Mouse (Mus musculus): ENCODE data around the gene Tbcc. TPM values are rescaled to one million over a fixed set of nuclear protein-coding genes. Genes with fewer than 3 reads are reported as not detected.
"Not testable (repeated sequence)": the region's sequence is repeated elsewhere in the genome, so short reads cannot be mapped to it uniquely, and the experiment has no call there.

The Tbcc gene
- polyA plus RNA-seq (2011; ENCODE audit: insufficient read length, low read depth, missing spikeins): 11.5 and 16.5 TPM in 2 replicates

- Histone ChIP-seq H3K27ac (ENCODE audit: insufficient read depth, low read length) (peak within 1 kb of the TSS; percentile 97), H3K4me3 (ENCODE audit: insufficient read depth, low read length) (peak within 1 kb of the TSS; percentile 89), H3K4me1 (ENCODE audit: control insufficient read depth, insufficient read depth, low read length) (peaks cover 4% of the 10 kb centered on the region; the same call in 1 of the 2 replicates)
- peak; percentile 98 for TF ChIP-seq POLR2A (IDR thresholded peaks at IDR 0.05; ENCODE audit: low read depth, low read length)
- no peak for TF ChIP-seq CTCF (IDR thresholded peaks at IDR 0.05; ENCODE audit: borderline replicate concordance, insufficient read depth, low read length)
Measured at GRCm38 (mm10) chr17:46890116-46890815, at the start of gene Tbcc. Gene Tbcc, plus strand, starts transcription at chr17:46890684.

- Histone ChIP-seq H3K27ac (ENCODE audit: insufficient read depth, low read length) (no peak overlapping the region), H3K4me1 (ENCODE audit: control insufficient read depth, insufficient read depth, low read length) (peaks cover 8% of the 10 kb centered on the region), H3K4me3 (ENCODE audit: insufficient read depth, low read length) (no peak overlapping the region)
- TF ChIP-seq CTCF (IDR thresholded peaks at IDR 0.05; ENCODE audit: borderline replicate concordance, insufficient read depth, low read length) (no peak), POLR2A (IDR thresholded peaks at IDR 0.05; ENCODE audit: low read depth, low read length) (no peak)
Measured at GRCm38 (mm10) chr17:46843022-46843421, 47.5 kb upstream of the Tbcc start.

GRCm38 (mm10) chr17:46843716-46844115 lies 46.8 kb upstream of the Tbcc start:
- Histone ChIP-seq H3K4me1 (ENCODE audit: control insufficient read depth, insufficient read depth, low read length) (peaks cover 8% of the 10 kb centered on the region), H3K4me3 (ENCODE audit: insufficient read depth, low read length) (no peak overlapping the region), H3K27ac (ENCODE audit: insufficient read depth, low read length) (no peak overlapping the region)
- no peak for TF ChIP-seq CTCF (IDR thresholded peaks at IDR 0.05; ENCODE audit: borderline replicate concordance, insufficient read depth, low read length)
- no peak for TF ChIP-seq POLR2A (IDR thresholded peaks at IDR 0.05; ENCODE audit: low read depth, low read length)

GRCm38 (mm10) chr17:46844811-46845210 lies 45.7 kb upstream of the Tbcc start:
- no peak overlapping the region for H3K27ac ChIP-seq (ENCODE audit: insufficient read depth, low read length)
- no peak overlapping the region for H3K4me3 ChIP-seq (ENCODE audit: insufficient read depth, low read length)
- TF ChIP-seq POLR2A (IDR thresholded peaks at IDR 0.05; ENCODE audit: low read depth, low read length) (no peak), CTCF (IDR thresholded peaks at IDR 0.05; ENCODE audit: borderline replicate concordance, insufficient read depth, low read length) (no peak)
- peaks cover 8% of the 10 kb centered on the region for H3K4me1 ChIP-seq (ENCODE audit: control insufficient read depth, insufficient read depth, low read length)

GRCm38 (mm10) chr17:46845262-46845661 lies 45.2 kb upstream of the Tbcc start:
- Histone ChIP-seq H3K4me1 (ENCODE audit: control insufficient read depth, insufficient read depth, low read length) (peaks cover 8% of the 10 kb centered on the region), H3K27ac (ENCODE audit: insufficient read depth, low read length) (no peak overlapping the region)

GRCm38 (mm10) chr17:46846573-46846972 lies 43.9 kb upstream of the Tbcc start:
- not testable (repeated sequence) for H3K27ac ChIP-seq (ENCODE audit: insufficient read depth, low read length); H3K4me3 ChIP-seq (ENCODE audit: insufficient read depth, low read length); H3K4me1 ChIP-seq (ENCODE audit: control insufficient read depth, insufficient read depth, low read length)

More at GRCm38 (mm10) chr17:46845262-46845661, 45.2 kb upstream of the Tbcc start:
- TF ChIP-seq POLR2A (IDR thresholded peaks at IDR 0.05; ENCODE audit: low read depth, low read length) (no peak), CTCF (IDR thresholded peaks at IDR 0.05; ENCODE audit: borderline replicate concordance, insufficient read depth, low read length) (no peak)
- H3K4me3 ChIP-seq (ENCODE audit: insufficient read depth, low read length): no peak overlapping the region

- no peak overlapping the region for H3K27ac ChIP-seq (ENCODE audit: insufficient read depth, low read length)
- H3K4me1 ChIP-seq (ENCODE audit: control insufficient read depth, insufficient read depth, low read length): peaks cover 6% of the 10 kb centered on the region; the same call in 1 of the 2 replicates
- TF ChIP-seq CTCF (IDR thresholded peaks at IDR 0.05; ENCODE audit: borderline replicate concordance, insufficient read depth, low read length): no peak
- TF ChIP-seq POLR2A (IDR thresholded peaks at IDR 0.05; ENCODE audit: low read depth, low read length): no peak
- H3K4me3 ChIP-seq (ENCODE audit: insufficient read depth, low read length): no peak overlapping the region
Measured at GRCm38 (mm10) chr17:46847206-46847605, 43.3 kb upstream of the Tbcc start.

GRCm38 (mm10) chr17:46852725-46853124 lies 37.8 kb upstream of the Tbcc start:
- Histone ChIP-seq H3K4me3 (ENCODE audit: insufficient read depth, low read length) (no peak overlapping the region), H3K4me1 (ENCODE audit: control insufficient read depth, insufficient read depth, low read length) (peaks cover 10% of the 10 kb centered on the region), H3K27ac (ENCODE audit: insufficient read depth, low read length) (no peak overlapping the region)
- peak; percentile 46; the same call in 1 of the 2 replicates for TF ChIP-seq POLR2A (IDR thresholded peaks at IDR 0.05; ENCODE audit: low read depth, low read length)
- no peak for TF ChIP-seq CTCF (IDR thresholded peaks at IDR 0.05; ENCODE audit: borderline replicate concordance, insufficient read depth, low read length)

GRCm38 (mm10) chr17:46853281-46853680 lies 37.2 kb upstream of the Tbcc start:
- TF ChIP-seq POLR2A (IDR thresholded peaks at IDR 0.05; ENCODE audit: low read depth, low read length) (peak; percentile 68), CTCF (IDR thresholded peaks at IDR 0.05; ENCODE audit: borderline replicate concordance, insufficient read depth, low read length) (no peak)
- H3K4me3 ChIP-seq (ENCODE audit: insufficient read depth, low read length): no peak overlapping the region
- H3K27ac ChIP-seq (ENCODE audit: insufficient read depth, low read length): no peak overlapping the region
- peaks cover 10% of the 10 kb centered on the region for H3K4me1 ChIP-seq (ENCODE audit: control insufficient read depth, insufficient read depth, low read length)

GRCm38 (mm10) chr17:46854096-46854495 lies 36.4 kb upstream of the Tbcc start:
- no peak overlapping the region for H3K4me3 ChIP-seq (ENCODE audit: insufficient read depth, low read length)
- peaks cover 10% of the 10 kb centered on the region for H3K4me1 ChIP-seq (ENCODE audit: control insufficient read depth, insufficient read depth, low read length)
- TF ChIP-seq CTCF (IDR thresholded peaks at IDR 0.05; ENCODE audit: borderline replicate concordance, insufficient read depth, low read length) (no peak), POLR2A (IDR thresholded peaks at IDR 0.05; ENCODE audit: low read depth, low read length) (peak; percentile 42; the same call in 1 of the 2 replicates)
- H3K27ac ChIP-seq (ENCODE audit: insufficient read depth, low read length): no peak overlapping the region

All from embryonic fibroblast, embryonic 13.5 days (primary cell).